Mouse (Mus musculus) frontal cortex, adult 2 months (tissue): Measurements from ENCODE around the gene Etv4. TPM values are rescaled to one million over a fixed set of nuclear protein-coding genes. Genes with fewer than 3 reads are reported as not detected.

Experiments used
- DNase-seq, 2 experiments: peaks; one replicate each; pipeline ENCODE4 v3.0.0; 2022; ENCODE audit warnings: low spot score in 1 of 2; ENCODE audit errors: extremely low spot score in 1 of 2
- polyA plus RNA-seq: library from polyadenylated mRNA; depleted of rRNA; stranded (reverse); fragments of >200 nt; gene quantifications from 2 replicates; pipeline ENCODE4 v1.2.3, GENCODE M21; 2012; rRNA removed

Etv4 gene
- 20.7 and 21.5 TPM in 2 replicates for polyA plus RNA-seq

- DNase-seq: peak; percentile 84 to 90
Measured at GRCm38 (mm10) chr11:101785143-101785851, at the start of gene Etv4. Gene Etv4, minus strand, starts transcription at chr11:101785371.

DNA sequence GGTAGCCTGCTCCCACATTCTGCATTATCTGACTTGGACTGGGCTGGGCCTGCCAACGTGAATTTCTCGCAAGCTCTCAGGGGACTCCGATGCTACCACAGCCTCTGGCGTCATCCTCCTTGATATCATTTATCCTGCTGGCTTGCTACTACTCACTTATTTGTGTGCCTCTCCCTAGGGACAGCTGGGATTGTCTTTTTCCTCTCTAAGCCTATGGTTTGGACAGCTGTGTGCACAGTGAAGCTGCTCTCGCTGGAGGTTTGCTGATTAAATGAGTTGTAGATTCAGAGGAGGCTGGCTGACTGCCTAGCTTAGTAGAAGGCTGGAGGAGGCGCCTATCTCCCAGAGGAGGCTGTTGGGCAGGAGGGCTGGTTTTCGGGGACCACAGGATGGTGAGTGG is 46.8 kb upstream of the Etv4 start:
- peak; percentile 15 to 72 for DNase-seq

- no peak for DNase-seq
Measured at GRCm38 (mm10) chr11:101830616-101831015, 45.4 kb upstream of the Etv4 start.

DNA sequence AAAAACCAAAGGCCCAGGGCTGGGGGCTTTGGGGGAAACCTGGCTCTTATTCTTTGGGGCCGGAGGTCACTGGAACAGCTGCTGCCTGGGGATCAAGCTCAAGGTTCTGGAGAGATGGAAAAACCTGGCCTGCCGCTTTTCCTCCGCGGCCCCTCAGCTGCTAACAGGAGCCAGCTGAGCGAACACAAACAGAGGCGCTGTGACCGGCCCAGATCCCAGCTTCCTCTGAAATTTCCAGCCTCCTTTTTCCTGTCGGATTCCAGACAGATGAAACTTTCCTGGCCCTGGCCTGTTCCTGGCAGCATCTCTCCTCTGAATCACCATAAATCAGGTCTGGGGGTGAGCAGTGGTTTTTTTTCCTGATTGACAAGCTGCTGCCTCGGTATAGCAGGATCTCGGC is 44.9 kb upstream of the Etv4 start:
- no peak for DNase-seq

DNA sequence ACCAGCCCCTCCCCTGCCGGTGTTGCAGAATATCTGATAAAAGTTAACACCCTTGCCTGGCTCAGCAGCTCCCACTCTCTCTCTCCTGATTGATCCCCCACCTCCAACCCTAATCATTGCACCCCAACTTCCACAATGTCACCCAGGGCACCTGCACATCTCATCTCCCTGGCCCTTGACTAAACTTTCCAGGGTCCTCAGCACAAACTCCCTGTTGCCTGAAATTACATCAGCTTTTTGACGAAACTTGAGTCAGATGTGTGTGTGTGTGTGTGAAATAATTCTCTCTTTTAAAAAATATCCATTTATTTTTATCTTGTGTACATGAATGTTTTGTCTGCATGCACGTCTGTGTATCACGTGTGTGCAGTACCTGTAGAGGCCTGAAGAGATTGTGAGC is 43.5 kb upstream of the Etv4 start:
- no peak for DNase-seq

GRCm38 (mm10) chr11:101823210-101823609 is 38.0 kb upstream of the Etv4 start:
- DNase-seq: no peak

- peak in 1 of 2 experiments; percentile 27 for DNase-seq
Measured at GRCm38 (mm10) chr11:101820899-101821298, 35.7 kb upstream of the Etv4 start.

DNA sequence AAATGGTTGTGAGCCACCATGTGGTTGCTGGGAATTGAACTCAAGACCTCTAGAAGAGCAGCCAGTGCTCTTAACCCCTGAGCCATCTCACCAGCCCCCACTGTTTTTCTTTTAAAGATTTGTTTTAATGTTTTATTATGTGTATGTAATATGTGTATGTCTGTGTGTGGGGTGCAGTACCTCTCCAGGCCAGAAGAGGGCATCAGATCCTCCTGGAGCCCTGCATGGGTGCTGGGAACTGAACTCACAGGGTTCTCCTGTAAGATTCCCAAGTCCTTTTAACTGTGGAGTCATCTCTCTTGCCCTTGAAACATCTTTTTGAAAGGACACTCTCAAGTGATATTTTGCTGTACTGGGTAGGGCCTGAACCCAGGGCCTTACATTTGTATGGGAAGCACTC is 34.7 kb upstream of the Etv4 start:
- no peak for DNase-seq

DNA sequence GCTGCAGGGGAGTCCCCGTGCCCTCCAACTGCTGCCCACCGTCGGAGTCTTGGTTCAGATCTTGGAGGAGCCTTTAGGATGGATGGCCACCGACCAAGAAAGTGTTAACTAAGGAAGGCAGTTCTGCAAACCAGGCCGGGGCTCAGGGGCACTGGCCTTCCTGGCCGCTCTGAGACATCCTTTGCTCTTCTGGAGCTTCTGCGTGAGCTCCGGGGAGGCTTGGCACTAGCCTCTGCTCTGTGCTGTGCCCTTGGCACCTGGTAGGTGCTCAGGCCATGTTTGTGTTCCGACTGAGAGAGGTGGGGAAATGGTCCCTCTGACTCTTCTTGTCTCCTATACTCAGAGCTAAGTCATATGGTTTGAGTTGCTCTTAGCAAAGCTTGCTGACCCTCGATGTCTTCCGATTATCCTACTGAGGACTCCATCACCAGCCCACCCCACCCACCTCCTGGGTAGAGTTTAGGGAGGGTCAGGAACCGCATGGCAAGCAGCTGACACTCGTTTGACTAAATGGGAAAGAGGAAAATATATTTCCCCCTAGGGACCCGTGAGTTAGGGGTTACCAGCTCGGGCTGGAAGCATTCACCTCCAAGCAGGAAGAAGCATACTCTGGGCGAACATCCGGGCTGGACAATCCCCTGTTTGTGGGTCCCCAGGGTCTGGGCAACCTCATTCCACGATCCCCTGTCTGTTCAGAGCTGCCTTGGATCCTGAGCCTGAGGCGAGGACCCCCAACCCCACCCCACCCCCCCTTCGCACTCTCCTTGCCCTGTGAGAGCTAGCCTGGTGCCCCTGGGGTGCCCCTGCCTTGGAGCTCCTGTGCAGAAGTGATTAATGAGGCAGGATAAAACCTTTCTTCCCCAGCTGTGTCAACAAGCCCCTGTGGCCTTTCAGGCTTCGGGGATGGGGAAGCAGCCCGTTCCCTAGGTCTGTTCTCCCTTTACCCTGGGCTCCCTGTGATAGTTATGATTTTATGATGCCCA is 30.2 kb upstream of the Etv4 start:
- no peak for DNase-seq

DNA sequence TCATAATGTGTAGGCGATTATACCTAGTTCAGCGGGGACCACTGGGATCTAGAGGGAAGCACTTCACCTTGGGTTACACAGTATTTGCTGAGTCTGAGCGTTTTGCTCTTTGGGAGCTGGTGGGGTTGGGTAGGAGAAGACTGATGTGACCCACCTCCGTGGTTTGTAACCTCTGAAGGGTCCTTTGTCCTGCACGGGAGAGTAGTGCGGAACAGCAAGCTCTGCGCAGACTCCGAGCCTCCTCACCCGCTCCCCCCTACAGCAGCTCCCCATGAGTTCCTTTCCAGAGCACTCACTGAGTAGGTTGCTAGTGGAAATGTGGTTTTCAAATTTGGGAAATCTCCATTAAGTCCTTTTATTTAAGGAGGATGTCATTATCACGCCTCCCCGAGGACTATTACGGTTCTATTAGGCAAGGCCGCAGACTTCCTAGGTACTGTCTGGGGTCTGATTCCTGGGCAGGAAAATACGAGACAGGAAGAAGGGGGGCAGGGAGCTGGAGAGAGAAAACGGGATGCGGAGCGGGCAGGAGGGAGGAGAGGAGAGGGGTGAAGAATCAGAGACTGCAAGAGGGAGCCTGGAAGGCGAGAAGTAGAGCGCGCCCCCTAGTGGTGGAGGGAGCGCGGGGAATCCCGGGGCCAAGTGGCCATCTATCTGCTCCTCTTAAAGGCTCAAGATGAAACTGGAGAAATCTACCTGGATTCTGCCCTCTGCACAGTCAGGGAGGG is 29.4 kb upstream of the Etv4 start:
- peak in 1 of 2 experiments; percentile 87 for DNase-seq

GRCm38 (mm10) chr11:101813259-101813658 is 28.1 kb upstream of the Etv4 start:
- DNase-seq: peak; percentile 56 to 93

- DNase-seq: no peak
Measured at GRCm38 (mm10) chr11:101809060-101809828, 24.1 kb upstream of the Etv4 start.

- DNase-seq: peak; percentile 31 to 68
Measured at GRCm38 (mm10) chr11:101807266-101807665, 22.1 kb upstream of the Etv4 start.

- no peak for DNase-seq
Measured at GRCm38 (mm10) chr11:101806741-101807140, 21.6 kb upstream of the Etv4 start.

DNA sequence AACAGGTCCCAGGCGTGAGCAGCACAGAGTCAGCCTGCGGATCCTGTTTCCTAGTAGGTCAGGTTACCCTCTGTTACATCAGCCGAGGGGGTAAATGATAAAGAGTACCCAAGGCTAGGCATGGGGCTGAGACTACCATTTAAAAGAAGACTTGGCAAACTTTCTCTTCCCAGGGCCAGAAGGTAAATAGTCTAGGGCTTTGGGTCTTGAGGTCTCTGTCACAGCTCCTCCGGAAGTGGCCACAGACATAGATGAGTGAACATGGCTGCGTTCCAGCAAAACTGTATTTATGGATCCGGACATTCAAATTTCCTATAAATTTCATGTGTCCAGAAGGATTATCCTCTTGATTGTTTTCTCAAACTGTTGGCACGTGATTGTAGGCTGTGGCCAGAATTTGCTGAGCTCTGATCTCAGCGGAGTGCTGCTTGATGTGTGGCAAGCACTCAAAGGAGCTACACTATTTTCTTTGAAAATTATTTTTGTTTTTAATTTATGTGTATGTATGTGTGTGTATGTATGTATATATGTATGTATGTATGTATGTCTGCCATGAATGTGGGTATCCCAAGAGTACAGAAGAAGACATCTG is 20.0 kb upstream of the Etv4 start:
- no peak for DNase-seq

GRCm38 (mm10) chr11:101801386-101801785 is 16.2 kb upstream of the Etv4 start:
- no peak for DNase-seq

- DNase-seq: no peak
Measured at GRCm38 (mm10) chr11:101798083-101798482, 12.9 kb upstream of the Etv4 start.

- no peak for DNase-seq
Measured at GRCm38 (mm10) chr11:101797355-101797754, 12.2 kb upstream of the Etv4 start.

DNA sequence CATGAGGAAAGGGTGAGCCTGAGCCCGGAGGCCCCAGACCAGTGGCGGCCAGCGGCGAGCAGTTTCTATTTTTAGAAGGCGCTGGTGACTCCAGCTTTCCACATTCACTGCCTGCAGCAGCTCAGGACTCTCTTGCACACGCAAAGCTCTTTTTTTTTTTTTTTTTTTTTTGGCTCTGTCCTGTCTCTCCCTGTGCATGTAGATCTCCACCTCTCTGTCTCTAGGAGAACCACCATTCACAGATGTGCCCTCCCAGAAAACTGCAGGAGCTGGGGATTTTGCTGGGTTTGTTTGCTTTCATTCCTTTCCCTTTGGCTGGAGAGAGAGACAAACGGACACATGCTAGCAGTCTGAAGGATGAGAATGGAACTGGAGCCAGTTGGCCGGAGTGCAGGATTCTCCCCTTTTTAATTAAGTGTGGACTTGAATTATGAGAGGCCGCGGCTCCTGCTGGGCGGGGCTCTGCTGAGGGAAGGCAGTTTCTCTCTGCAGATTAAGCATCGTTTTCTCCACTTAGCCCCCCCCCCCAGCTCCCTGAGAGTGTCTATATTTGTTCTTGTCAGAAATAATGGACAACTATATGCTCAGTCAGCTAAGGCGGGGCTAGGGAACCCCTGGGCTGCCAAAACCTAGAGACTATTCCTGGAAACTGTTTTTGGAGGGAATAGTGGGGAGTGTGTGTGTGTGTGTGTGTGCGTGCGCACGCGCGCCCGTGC is 5.8 kb upstream of the Etv4 start:
- DNase-seq: no peak
